Mouse (Mus musculus): Measurements from ENCODE around the gene Clec2i. TPM values are rescaled to one million over a fixed set of nuclear protein-coding genes. Genes with fewer than 3 reads are reported as not detected.

Clec2i gene
- total and polyA plus RNA-seq, 3 experiments: not detected

DNA sequence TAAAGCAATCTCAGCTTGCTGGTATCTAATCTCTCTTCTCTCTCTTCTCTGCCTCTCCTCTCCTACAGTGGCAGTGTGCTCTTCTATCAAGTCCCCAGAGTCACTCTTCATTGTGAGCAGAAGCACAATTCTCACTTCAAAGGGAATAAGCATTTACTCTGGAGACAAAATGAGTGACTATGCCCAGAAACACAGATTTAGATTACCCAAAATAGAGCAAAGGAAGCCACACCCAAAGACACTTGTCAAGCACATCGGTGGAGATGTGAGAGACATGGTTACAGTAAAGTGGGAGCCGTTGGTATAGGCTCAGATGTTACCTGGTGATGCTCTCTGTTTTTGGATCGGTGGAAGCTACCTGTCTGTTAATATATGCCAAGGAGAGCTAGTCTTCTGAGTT, 34.6 kb upstream of the Clec2i start:
- no peak for TF ChIP-seq CHD2 (IDR thresholded peaks at IDR 0.05; ENCODE audit: low read length)
- Histone ChIP-seq H3K27ac (ENCODE audit: control insufficient read depth, low read depth, low read length) (no peak overlapping the region), H3K36me3 (ENCODE audit: control insufficient read depth in 1 of 2, insufficient read depth in 2 of 2, low read length in 2 of 2) (peaks cover 0 to 7% of the 10 kb centered on the region in 2 experiments; a peak in 2 of 4 replicates), H3K4me3 (ENCODE audit: control insufficient read depth in 1 of 2, insufficient read depth in 1 of 2, low read depth in 2 of 2, low read length in 2 of 2) (no peak overlapping the region), H3K27me3 (ENCODE audit: control insufficient read depth in 1 of 2, insufficient read depth in 2 of 2, low read length in 2 of 2) (no peaks in the 10 kb centered on the region), H3K9me3 (replicated peaks; ENCODE audit: insufficient read depth, low read length) (no peaks in the 10 kb centered on the region), H3K79me2 (ENCODE audit: control insufficient read depth, insufficient read depth, low read length, poor library complexity) (no peaks in the 10 kb centered on the region), H3K4me1 (ENCODE audit: control insufficient read depth in 1 of 2, insufficient read depth in 2 of 2, low read length in 2 of 2) (peaks cover 0 to 5% of the 10 kb centered on the region in 2 experiments; a peak in 1 of 4 replicates), H3K9ac (ENCODE audit: control insufficient read depth, low read depth, low read length, poor library complexity, severe bottlenecking) (no peak overlapping the region)
- no peak for DNase-seq (ENCODE audit: low read depth, low spot score)

DNA sequence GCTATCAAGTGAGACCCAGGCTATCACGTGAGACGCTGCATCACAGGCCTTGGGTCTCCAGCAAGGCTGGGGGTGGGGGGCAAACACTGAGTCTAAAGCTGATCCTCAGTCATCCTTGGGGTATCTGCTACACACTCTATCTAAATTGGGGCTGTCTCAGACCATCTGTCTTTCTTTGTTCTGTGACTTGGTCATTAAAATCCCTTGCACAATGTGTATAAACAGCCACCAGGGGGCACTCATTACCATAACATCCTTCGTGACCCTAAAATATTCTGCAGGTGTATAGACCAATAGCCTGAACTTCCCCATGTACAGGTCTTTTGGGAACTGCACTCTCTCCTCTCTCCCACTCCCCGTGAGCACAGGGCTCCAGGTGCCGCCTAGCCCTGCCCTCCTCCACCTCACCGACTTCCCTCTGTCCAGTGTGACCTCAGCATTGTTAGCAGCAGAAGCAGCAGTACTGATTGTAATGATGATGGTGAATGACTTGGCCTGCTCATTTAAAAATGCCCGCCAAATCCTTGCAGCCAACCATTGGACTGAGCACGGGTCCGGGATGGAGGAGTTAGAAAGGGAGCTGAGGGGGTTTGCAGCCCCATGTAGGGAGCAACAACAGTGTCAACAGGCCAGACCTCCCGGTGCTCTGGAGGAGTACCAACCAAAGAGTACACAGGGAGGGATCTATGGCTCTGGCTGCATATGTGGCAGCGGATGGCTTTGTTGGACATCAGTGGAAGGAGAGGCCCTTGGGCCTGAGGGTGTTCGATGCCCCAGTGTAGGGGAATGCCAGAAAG, 33.2 kb upstream of the Clec2i start:
- H3K4me1 ChIP-seq (ENCODE audit: control insufficient read depth in 1 of 2, insufficient read depth in 2 of 2, low read length in 2 of 2): peaks cover 0 to 5% of the 10 kb centered on the region in 2 experiments; a peak in 1 of 4 replicates
- peaks cover 0 to 7% of the 10 kb centered on the region in 2 experiments; a peak in 2 of 4 replicates for H3K36me3 ChIP-seq (ENCODE audit: control insufficient read depth in 1 of 2, insufficient read depth in 2 of 2, low read length in 2 of 2)
- peak; percentile 80 for DNase-seq (ENCODE audit: low read depth, low spot score)
- no peaks in the 10 kb centered on the region for H3K27me3 ChIP-seq (ENCODE audit: control insufficient read depth in 1 of 2, insufficient read depth in 2 of 2, low read length in 2 of 2)
- no peak overlapping the region for H3K9ac ChIP-seq (ENCODE audit: control insufficient read depth, low read depth, low read length, poor library complexity, severe bottlenecking)
- H3K4me3 ChIP-seq (ENCODE audit: control insufficient read depth in 1 of 2, insufficient read depth in 1 of 2, low read depth in 2 of 2, low read length in 2 of 2): no peak overlapping the region
- no peaks in the 10 kb centered on the region for H3K79me2 ChIP-seq (ENCODE audit: control insufficient read depth, insufficient read depth, low read length, poor library complexity)
- H3K27ac ChIP-seq (ENCODE audit: control insufficient read depth, low read depth, low read length): no peak overlapping the region
- H3K9me3 ChIP-seq (replicated peaks; ENCODE audit: insufficient read depth, low read length): no peaks in the 10 kb centered on the region
- TF ChIP-seq MXI1 (IDR thresholded peaks at IDR 0.05; ENCODE audit: low read depth, low read length) (no peak), ZKSCAN1 (IDR thresholded peaks at IDR 0.05; ENCODE audit: low read depth, low read length) (no peak), MYC (IDR thresholded peaks at IDR 0.05; ENCODE audit: low read depth, low read length) (no peak), TBP (IDR thresholded peaks at IDR 0.05; ENCODE audit: low read depth, low read length) (peak; percentile 27; the same call in 1 of the 2 replicates), TCF12 (IDR thresholded peaks at IDR 0.05; ENCODE audit: low read depth, low read length) (no peak), POLR2A (IDR thresholded peaks at IDR 0.05; ENCODE audit: control insufficient read depth in 1 of 2, insufficient read depth in 1 of 2, low read depth in 1 of 2, low read length in 2 of 2, poor library complexity in 1 of 2) (no peak), MEF2A (IDR thresholded peaks at IDR 0.05; ENCODE audit: extremely low read depth, insufficient replicate concordance, low read depth, low read length, poor library complexity, severe bottlenecking) (no peak), ZMIZ1 (IDR thresholded peaks at IDR 0.05; ENCODE audit: low read depth, low read length) (no peak), RCOR1 (IDR thresholded peaks at IDR 0.05; ENCODE audit: low read depth, low read length) (no peak), USF1 (IDR thresholded peaks at IDR 0.05; ENCODE audit: low read depth, low read length) (no peak), CTCF (IDR thresholded peaks at IDR 0.05 in 2 of 3, conservative IDR thresholded peaks at IDR 0.05 in 1 of 3; ENCODE audit: control insufficient read depth in 1 of 3, insufficient read depth in 1 of 3, low read depth in 2 of 3, low read length in 3 of 3, poor library complexity in 1 of 3, severe bottlenecking in 1 of 3) (peak; percentile 19 to 90 (median 65); a peak in 5 of 6 replicates), ZNF384 (IDR thresholded peaks at IDR 0.05; ENCODE audit: low read depth, low read length) (no peak), USF2 (IDR thresholded peaks at IDR 0.05; ENCODE audit: borderline replicate concordance in 1 of 2, insufficient read depth in 1 of 2, low read depth in 1 of 2, low read length in 2 of 2) (no peak), ETS1 (IDR thresholded peaks at IDR 0.05; ENCODE audit: low read depth, low read length) (no peak), POLR2AphosphoS2 (IDR thresholded peaks at IDR 0.05; ENCODE audit: low read length) (no peak), CHD1 (IDR thresholded peaks at IDR 0.05; ENCODE audit: low read depth, low read length) (no peak), POLR2AphosphoS5 (IDR thresholded peaks at IDR 0.05; ENCODE audit: borderline replicate concordance, low read depth, low read length) (no peak), MAZ (IDR thresholded peaks at IDR 0.05; ENCODE audit: low read depth, low read length) (no peak), NRF1 (IDR thresholded peaks at IDR 0.05; ENCODE audit: insufficient read depth, low read depth, low read length, poor library complexity, severe bottlenecking) (no peak), SMC3 (IDR thresholded peaks at IDR 0.05; ENCODE audit: low read depth, low read length) (peak; percentile 97), MAX (IDR thresholded peaks at IDR 0.05; ENCODE audit: low read length) (no peak), JUND (IDR thresholded peaks at IDR 0.05; ENCODE audit: low read depth, low read length) (no peak), BHLHE40 (IDR thresholded peaks at IDR 0.05; ENCODE audit: borderline replicate concordance, low read depth, low read length) (no peak), GABPA (IDR thresholded peaks at IDR 0.05; ENCODE audit: low read depth, low read length) (no peak), SIN3A (IDR thresholded peaks at IDR 0.05; ENCODE audit: low read length) (peak; percentile 22; the same call in 1 of the 2 replicates), GATA1 (IDR thresholded peaks at IDR 0.05; ENCODE audit: low read depth, low read length) (no peak), RAD21 (IDR thresholded peaks at IDR 0.05; ENCODE audit: low read depth, low read length) (peak; percentile 98), ELF1 (IDR thresholded peaks at IDR 0.05; ENCODE audit: low read depth, low read length) (no peak), UBTF (IDR thresholded peaks at IDR 0.05; ENCODE audit: borderline replicate concordance, insufficient read depth, low read depth, low read length) (no peak), CHD2 (IDR thresholded peaks at IDR 0.05; ENCODE audit: low read length) (no peak)
